Mouse (Mus musculus) liver, embryonic 14.5 days (tissue): Measurements from ENCODE around the gene Hunk. TPM values are rescaled to one million over a fixed set of nuclear protein-coding genes. Genes with fewer than 3 reads are reported as not detected.

Experiments
- ATAC-seq: fragments of 200-750 bp; cut with Nextera tagmentation; 2 replicates; pipeline ENCODE4 v1.8.0; 2017; ENCODE audit warnings: moderate number of reproducible peaks, mild to moderate bottlenecking, moderate library complexity; ENCODE audit not compliant: insufficient read depth
- DNase-seq, 3 experiments: peaks; one replicate each; pipeline ENCODE4 v3.0.0-alpha.2; 2012 to 2013; ENCODE audit warnings: low read depth in 3 of 3, low spot score in 3 of 3
- H3K27ac ChIP-seq: fragments of 300-500 bp; sonication (generic); 2 replicates; pipeline ENCODE4 v1.5.1; 2014; ENCODE audit warnings: moderate library complexity, mild to moderate bottlenecking, control low read depth, inconsistent platforms
- H3K27me3 ChIP-seq: fragments of 300-500 bp; sonication (generic); 2 replicates; pipeline ENCODE4 v1.6.1; 2014; ENCODE audit warnings: mild to moderate bottlenecking, low read length, moderate library complexity; ENCODE audit not compliant: control insufficient read depth, insufficient read depth
- H3K36me3 ChIP-seq: fragments of 300-500 bp; sonication (generic); replicated peaks from 2 replicates; pipeline ENCODE4 v1.6.1; 2014; ENCODE audit warnings: low read depth; ENCODE audit not compliant: control insufficient read depth, insufficient read depth
- H3K4me1 ChIP-seq, 2 experiments: fragments of 200-500 bp in 1 of 2; fragments of 300-500 bp in 1 of 2; sonication (generic) in 1 of 2; replicated peaks; 2 replicates each; pipeline ENCODE4 v1.6.1; 2012 to 2014; ENCODE audit warnings: antibody characterized with exemption in 1 of 2, inconsistent platforms in 1 of 2, low read length in 1 of 2; ENCODE audit not compliant: control insufficient read depth in 2 of 2, insufficient read depth in 2 of 2
- H3K4me2 ChIP-seq: fragments of 300-500 bp; sonication (generic); 2 replicates; pipeline ENCODE4 v1.6.1; 2014; ENCODE audit warnings: low read depth, mild to moderate bottlenecking, control low read depth, moderate library complexity
- H3K4me3 ChIP-seq, 2 experiments: fragments of 200-500 bp in 1 of 2; fragments of 300-500 bp in 1 of 2; sonication (generic) in 1 of 2; 2 replicates each; pipeline ENCODE4 v1.5.1; 2012 to 2014; ENCODE audit warnings: low read depth in 2 of 2, low read length in 2 of 2, mild to moderate bottlenecking in 2 of 2, control low read depth in 1 of 2, inconsistent platforms in 1 of 2, moderate library complexity in 1 of 2; ENCODE audit not compliant: insufficient read depth in 1 of 2
- H3K9ac ChIP-seq: fragments of 300-500 bp; sonication (generic); replicated peaks from 2 replicates; pipeline ENCODE4 v1.6.1; 2014; ENCODE audit warnings: mild to moderate bottlenecking, control low read depth, moderate library complexity
- H3K9me3 ChIP-seq: fragments of 300-500 bp; sonication (generic); 2 replicates; pipeline ENCODE4 v1.6.1; 2016; ENCODE audit warnings: low read length, mixed read lengths; ENCODE audit not compliant: control insufficient read depth
- CTCF ChIP-seq: IDR thresholded peaks from 2 replicates; pipeline ENCODE4 v1.5.1; 2016; ENCODE audit warnings: antibody characterized with exemption, low read depth, control low read depth
- EP300 ChIP-seq: IDR thresholded peaks from 2 replicates; pipeline ENCODE4 v1.6.1; 2016; ENCODE audit warnings: antibody characterized with exemption, low read depth
- WGBS: fragments of 180-500 bp; shearing (Covaris S2); extraction: QIAGEN DNeasy Blood & Tissue Kit; methylation state at CpG from one replicate; pipeline ENCODE4 v1.1.7; 2014; ENCODE audit not compliant: insufficient replicate concordance; 5-methylcytosine and 5-hydroxymethylcytosine counted together
- polyA plus RNA-seq, 2 experiments: library from polyadenylated mRNA; depleted of rRNA in 1 of 2; stranded (reverse) in 1 of 2; unstranded in 1 of 2; fragments of >200 nt; fragmentation: Nextera tagmentation in 1 of 2; extraction: Ambion mirVana in 1 of 2; gene quantifications; 2 replicates each; pipeline versions ENCODE4 v1.2.1 to v1.2.3; 2012 to 2014

Gene Hunk
- polyA plus RNA-seq, 2 experiments, result 0.80 to 0.88 TPM

GRCm38 (mm10) chr16:90491898-90492499 lies 106.2 kb downstream of the Hunk start:
- no peak overlapping the region for H3K9ac ChIP-seq
- H3K9me3 ChIP-seq, result no peaks in the 10 kb centered on the region
- H3K36me3 ChIP-seq, result no peaks in the 10 kb centered on the region
- TF ChIP-seq EP300 (no peak), CTCF (no peak)
- DNase-seq (no peak), ATAC-seq (no peak)
- no peaks in the 10 kb centered on the region for H3K27me3 ChIP-seq
- H3K4me1 ChIP-seq, result no peaks in the 10 kb centered on the region
- 52% methylated on average over 5 of the region's 5 CpGs for WGBS
- no peak overlapping the region for H3K4me2 ChIP-seq
- no peak overlapping the region for H3K27ac ChIP-seq
- no peak overlapping the region for H3K4me3 ChIP-seq

- H3K36me3 ChIP-seq, result no peaks in the 10 kb centered on the region
- no peak overlapping the region for H3K4me3 ChIP-seq
- no peak overlapping the region for H3K27ac ChIP-seq
- H3K27me3 ChIP-seq, result no peaks in the 10 kb centered on the region
- H3K4me1 ChIP-seq, result no peaks in the 10 kb centered on the region
- H3K4me2 ChIP-seq, result no peak overlapping the region
- no peak for DNase-seq
- ATAC-seq, result no peak
- no peak overlapping the region for H3K9ac ChIP-seq
- 35% methylated on average over 11 of the region's 11 CpGs for WGBS
- TF ChIP-seq CTCF (no peak), EP300 (no peak)
- H3K9me3 ChIP-seq, result no peaks in the 10 kb centered on the region
These were observed 111.1 kb downstream of the Hunk start for GRCm38 (mm10) chr16:90496930-90497329.

- no peaks in the 10 kb centered on the region for H3K9me3 ChIP-seq
- WGBS, result 55% methylated on average over 16 of the region's 16 CpGs
- no peaks in the 10 kb centered on the region for H3K4me1 ChIP-seq
- H3K4me2 ChIP-seq, result no peak overlapping the region
- H3K36me3 ChIP-seq, result no peaks in the 10 kb centered on the region
- H3K27me3 ChIP-seq, result no peaks in the 10 kb centered on the region
- no peak overlapping the region for H3K27ac ChIP-seq
- DNase-seq (no peak), ATAC-seq (no peak)
- no peak overlapping the region for H3K9ac ChIP-seq
- no peak for TF ChIP-seq CTCF
- no peak for TF ChIP-seq EP300
- no peak overlapping the region for H3K4me3 ChIP-seq
These were observed 112.1 kb downstream of the Hunk start for GRCm38 (mm10) chr16:90497749-90498464.

GRCm38 (mm10) chr16:90500809-90501208 lies 115.0 kb downstream of the Hunk start:
- Histone ChIP-seq H3K27me3 (no peaks in the 10 kb centered on the region), H3K4me3 (no peak overlapping the region), H3K4me2 (no peak overlapping the region), H3K4me1 (no peaks in the 10 kb centered on the region), H3K27ac (no peak overlapping the region), H3K9ac (no peak overlapping the region), H3K9me3 (no peaks in the 10 kb centered on the region), H3K36me3 (no peaks in the 10 kb centered on the region)
- no peak for ATAC-seq
- DNase-seq, result no peak
- TF ChIP-seq EP300 (no peak), CTCF (no peak)
- WGBS, result 63% methylated on average over 6 of the region's 6 CpGs

GRCm38 (mm10) chr16:90505252-90505651 lies 119.4 kb downstream of the Hunk start:
- H3K9ac ChIP-seq, result no peak overlapping the region

More at GRCm38 (mm10) chr16:90505252-90505651, 119.4 kb downstream of the Hunk start:
- TF ChIP-seq EP300 (no peak), CTCF (no peak)
- Histone ChIP-seq H3K4me2 (no peak overlapping the region), H3K36me3 (no peaks in the 10 kb centered on the region), H3K27ac (no peak overlapping the region), H3K27me3 (no peaks in the 10 kb centered on the region), H3K9me3 (no peaks in the 10 kb centered on the region), H3K4me1 (no peaks in the 10 kb centered on the region), H3K4me3 (no peak overlapping the region)
- 58% methylated on average over 10 of the region's 10 CpGs for WGBS
- ATAC-seq (no peak), DNase-seq (no peak)
